In genomic region chr11:11855061-11855672, GRCm38 (mm10) we compare ENCODE assay signal across 8 mouse cellular contexts. TPM values are rescaled to one million over a fixed set of nuclear protein-coding genes. Genes with fewer than 3 reads are reported as not detected.
DNase-seq lines count a peak whose midpoint lies in the region; ATAC-seq and TF ChIP-seq lines count a peak whose summit lies in the region.

No protein-coding gene starts in this region.

- WGBS in hindbrain, embryonic 10.5 days: 22% methylated on average over 6 of the region's 6 CpGs
- WGBS in hindbrain, embryonic 16.5 days: 16% methylated on average over 6 of the region's 6 CpGs
- 20% methylated on average over 6 of the region's 6 CpGs for WGBS in forebrain, embryonic 15.5 days
- WGBS in midbrain, embryonic 13.5 days: 26% methylated on average over 6 of the region's 6 CpGs
- 67% methylated on average over 6 of the region's 6 CpGs for WGBS in liver, embryonic 12.5 days (ENCODE audit: insufficient replicate concordance)

- H3K9ac ChIP-seq in hindbrain, embryonic 16.5 days (ENCODE audit: low read depth, low read length): no peak overlapping the region
- H3K9ac ChIP-seq in forebrain, embryonic 15.5 days (replicated peaks): no peak overlapping the region
- no peak overlapping the region for H3K9ac ChIP-seq in midbrain, embryonic 13.5 days (replicated peaks)
- H3K9ac ChIP-seq in liver, embryonic 12.5 days: no peak overlapping the region

- TF ChIP-seq POLR2A in brain, embryonic 14.5 days (IDR thresholded peaks at IDR 0.05; ENCODE audit: borderline replicate concordance, extremely low read depth, insufficient read depth, insufficient read length, poor library complexity, severe bottlenecking): no peak

- no peak overlapping the region for H3K4me3 ChIP-seq in hindbrain, embryonic 10.5 days
- no peak overlapping the region for H3K4me3 ChIP-seq in hindbrain, embryonic 16.5 days (ENCODE audit: low read length)
- H3K4me3 ChIP-seq in forebrain, embryonic 15.5 days: no peak overlapping the region
- H3K4me3 ChIP-seq in midbrain, embryonic 13.5 days (replicated peaks): no peak overlapping the region
- H3K4me3 ChIP-seq in liver, embryonic 12.5 days: no peak overlapping the region

- H3K9me3 ChIP-seq in hindbrain, embryonic 10.5 days: peaks cover 5% of the 10 kb centered on the region
- H3K9me3 ChIP-seq in hindbrain, embryonic 16.5 days (ENCODE audit: control insufficient read depth, low read length): no peaks in the 10 kb centered on the region
- H3K9me3 ChIP-seq in forebrain, embryonic 15.5 days: no peaks in the 10 kb centered on the region
- no peaks in the 10 kb centered on the region for H3K9me3 ChIP-seq in midbrain, embryonic 13.5 days
- H3K9me3 ChIP-seq in liver, embryonic 12.5 days (replicated peaks): 0 out of 2 replicates have a peak, but pooled peaks cover 4% of the 10 kb centered on the region

- peak overlapping the region; percentile 89 for H3K27ac ChIP-seq in hindbrain, embryonic 10.5 days
- no peak overlapping the region for H3K27ac ChIP-seq in hindbrain, embryonic 16.5 days (ENCODE audit: low read depth, low read length)
- peak overlapping the region; percentile 39; the same call in 1 of the 2 replicates for H3K27ac ChIP-seq in forebrain, embryonic 15.5 days (replicated peaks)
- H3K27ac ChIP-seq in midbrain, embryonic 13.5 days: peak overlapping the region; percentile 69
- no peak overlapping the region for H3K27ac ChIP-seq in liver, embryonic 12.5 days

- no peak for ATAC-seq in hindbrain, embryonic 16.5 days
- ATAC-seq in forebrain, embryonic 15.5 days (replicated peaks): no peak
- ATAC-seq in midbrain, embryonic 13.5 days: peak; percentile 80
- ATAC-seq in liver, embryonic 12.5 days: no peak

- no peak overlapping the region for H3K4me2 ChIP-seq in hindbrain, embryonic 16.5 days (ENCODE audit: low read length)
- no peak overlapping the region for H3K4me2 ChIP-seq in forebrain, embryonic 15.5 days (replicated peaks)
- no peak overlapping the region for H3K4me2 ChIP-seq in midbrain, embryonic 13.5 days (replicated peaks)
- H3K4me2 ChIP-seq in liver, embryonic 12.5 days: no peak overlapping the region

- peaks cover 52% of the 10 kb centered on the region for H3K4me1 ChIP-seq in hindbrain, embryonic 10.5 days (replicated peaks)
- H3K4me1 ChIP-seq in hindbrain, embryonic 16.5 days (ENCODE audit: control insufficient read depth, insufficient read depth, low read depth, low read length): peaks cover 15% of the 10 kb centered on the region
- peaks cover 18% of the 10 kb centered on the region for H3K4me1 ChIP-seq in forebrain, embryonic 15.5 days
- peaks cover 29% of the 10 kb centered on the region for H3K4me1 ChIP-seq in midbrain, embryonic 13.5 days (replicated peaks)
- H3K4me1 ChIP-seq in liver, embryonic 12.5 days: peaks cover 12% of the 10 kb centered on the region

- no peak for TF ChIP-seq CTCF in brain, embryonic 14.5 days (IDR thresholded peaks at IDR 0.05; ENCODE audit: borderline replicate concordance, extremely low read depth, insufficient read depth, insufficient read length)

- H3K36me3 ChIP-seq in hindbrain, embryonic 10.5 days: peaks cover 5% of the 10 kb centered on the region; the same call in 1 of the 2 replicates
- no peaks in the 10 kb centered on the region for H3K36me3 ChIP-seq in hindbrain, embryonic 16.5 days (ENCODE audit: control insufficient read depth, insufficient read depth, low read length)
- no peaks in the 10 kb centered on the region for H3K36me3 ChIP-seq in forebrain, embryonic 15.5 days
- H3K36me3 ChIP-seq in midbrain, embryonic 13.5 days: no peaks in the 10 kb centered on the region
- 0 out of 2 replicates have a peak, but pooled peaks cover 4% of the 10 kb centered on the region for H3K36me3 ChIP-seq in liver, embryonic 12.5 days

- no peaks in the 10 kb centered on the region for H3K27me3 ChIP-seq in hindbrain, embryonic 10.5 days (ENCODE audit: insufficient read depth, poor library complexity, severe bottlenecking)
- no peaks in the 10 kb centered on the region for H3K27me3 ChIP-seq in hindbrain, embryonic 16.5 days (replicated peaks; ENCODE audit: control insufficient read depth, insufficient read depth, low read length)
- H3K27me3 ChIP-seq in forebrain, embryonic 15.5 days: no peaks in the 10 kb centered on the region
- no peaks in the 10 kb centered on the region for H3K27me3 ChIP-seq in midbrain, embryonic 13.5 days
- H3K27me3 ChIP-seq in liver, embryonic 12.5 days (replicated peaks): no peaks in the 10 kb centered on the region

- peak; percentile 71 for DNase-seq in hindbrain, embryonic 10.5 days (ENCODE audit: low spot score)
- DNase-seq in brain, embryonic 14.5 days (ENCODE audit: low read depth): peak; percentile 77
- DNase-seq in Muller cell, postnatal 12 days (ENCODE audit: inconsistent ontology term): no peak
- DNase-seq in cerebellum, adult 9-10 months: no peak

RNA-seq across cellular contexts. Expression of gene Ddc, which starts 42.8 kb away (rescaled TPM):
- 10.2 TPM in 2 replicates for polyA plus RNA-seq in hindbrain, embryonic 10.5 days (2016; fragmentation: Nextera tagmentation; extraction: Ambion mirVana)
- 10.6 and 11.9 TPM in 2 replicates for polyA plus RNA-seq in hindbrain, embryonic 16.5 days (2015; fragmentation: Nextera tagmentation; extraction: Ambion mirVana)
- polyA plus RNA-seq in brain, embryonic 14.5 days (2012; rRNA removed): 11.2 and 13.8 TPM in 2 replicates
- polyA plus RNA-seq in forebrain, embryonic 15.5 days (2015; fragmentation: Nextera tagmentation; extraction: Ambion mirVana): 3.2 and 6.9 TPM in 2 replicates
- polyA plus RNA-seq in midbrain, embryonic 13.5 days (2015; fragmentation: Nextera tagmentation; extraction: Ambion mirVana): 17.8 and 43.0 TPM in 2 replicates
- 9.3 and 10.4 TPM in 2 replicates for polyA plus RNA-seq in liver, embryonic 12.5 days (2016; fragmentation: Nextera tagmentation; extraction: Ambion mirVana)

RNA-seq across cellular contexts. Expression of gene Fignl1, which starts 46.4 kb away (rescaled TPM):
- polyA plus RNA-seq in hindbrain, embryonic 10.5 days (2016; fragmentation: Nextera tagmentation; extraction: Ambion mirVana): 67.8 and 105 TPM in 2 replicates
- 12.4 and 13.5 TPM in 2 replicates for polyA plus RNA-seq in hindbrain, embryonic 16.5 days (2015; fragmentation: Nextera tagmentation; extraction: Ambion mirVana)
- 8.7 and 11.4 TPM in 2 replicates for polyA plus RNA-seq in brain, embryonic 14.5 days (2012; rRNA removed)
- 26.1 and 29.9 TPM in 2 replicates for polyA plus RNA-seq in forebrain, embryonic 15.5 days (2015; fragmentation: Nextera tagmentation; extraction: Ambion mirVana)
- 23.6 and 26.2 TPM in 2 replicates for polyA plus RNA-seq in midbrain, embryonic 13.5 days (2015; fragmentation: Nextera tagmentation; extraction: Ambion mirVana)
- 126 and 130 TPM in 2 replicates for polyA plus RNA-seq in liver, embryonic 12.5 days (2016; fragmentation: Nextera tagmentation; extraction: Ambion mirVana)

Comparison
In these comparisons a context has a peak if more than half of its experiments do, and no peak if none do; other contexts are left out.
1. H3K27ac ChIP-seq: peak in hindbrain, embryonic 10.5 days (single experiment), forebrain, embryonic 15.5 days (single experiment) and midbrain, embryonic 13.5 days (single experiment); none in hindbrain, embryonic 16.5 days (single experiment) and liver, embryonic 12.5 days (single experiment).
2. DNase-seq: peak in hindbrain, embryonic 10.5 days (single experiment) and brain, embryonic 14.5 days (single experiment); none in Muller cell, postnatal 12 days (single experiment) and cerebellum, adult 9-10 months (single experiment).